Mouse (Mus musculus): ENCODE results near the gene M1ap.
A peak's percentile ranks its signal among the peaks of the same experiment; 100 is the strongest.

Gene M1ap

GRCm38 (mm10) chr6:82934616-82935230 lies 12.0 kb upstream of the M1ap start:
- DNase-seq (ENCODE audit: extremely low spot score) = no peak

- DNase-seq (ENCODE audit: extremely low spot score) = peak; percentile 73
Observed at GRCm38 (mm10) chr6:82939167-82939912, 7.4 kb upstream of the M1ap start, which contains the start of gene Sema4f. TSS of gene Sema4f (minus strand) at chr6:82939769.

GRCm38 (mm10) chr6:82940765-82941164 lies 5.9 kb upstream of the M1ap start:
- no peak for DNase-seq (ENCODE audit: extremely low spot score)

- DNase-seq (ENCODE audit: extremely low spot score) = no peak
Observed at GRCm38 (mm10) chr6:82945750-82946149, 952 bp upstream of the M1ap start.

- DNase-seq (ENCODE audit: extremely low spot score) = no peak
Observed at GRCm38 (mm10) chr6:82956553-82957251, 10.0 kb downstream of the M1ap start.

GRCm38 (mm10) chr6:82961664-82962063 lies 15.0 kb downstream of the M1ap start:
- DNase-seq (ENCODE audit: extremely low spot score) = no peak

- DNase-seq (ENCODE audit: extremely low spot score) = no peak
Observed at GRCm38 (mm10) chr6:82969249-82970084, 22.8 kb downstream of the M1ap start.

- DNase-seq (ENCODE audit: extremely low spot score) = peak; percentile 67
Observed at GRCm38 (mm10) chr6:82971031-82971430, 24.3 kb downstream of the M1ap start.

- peak; percentile 40 for DNase-seq (ENCODE audit: extremely low spot score)
Observed at GRCm38 (mm10) chr6:82987411-82987971, 40.8 kb downstream of the M1ap start.

GRCm38 (mm10) chr6:82993696-82994095 lies 47.0 kb downstream of the M1ap start:
- no peak for DNase-seq (ENCODE audit: extremely low spot score)

GRCm38 (mm10) chr6:82994372-82994771 lies 47.7 kb downstream of the M1ap start:
- no peak for DNase-seq (ENCODE audit: extremely low spot score)

GRCm38 (mm10) chr6:82996740-82997315 lies 50.1 kb downstream of the M1ap start:
- DNase-seq (ENCODE audit: extremely low spot score) = peak; percentile 92

GRCm38 (mm10) chr6:82997511-82998102 lies 50.9 kb downstream of the M1ap start:
- DNase-seq (ENCODE audit: extremely low spot score) = peak; percentile 5

- no peak for DNase-seq (ENCODE audit: extremely low spot score)
Observed at GRCm38 (mm10) chr6:82998326-82998725, 51.6 kb downstream of the M1ap start.

- no peak for DNase-seq (ENCODE audit: extremely low spot score)
Observed at GRCm38 (mm10) chr6:82999986-83000385, 53.3 kb downstream of the M1ap start.

- no peak for DNase-seq (ENCODE audit: extremely low spot score)
Observed at GRCm38 (mm10) chr6:83003082-83003481, 56.4 kb downstream of the M1ap start.

- DNase-seq (ENCODE audit: extremely low spot score) = no peak
Observed at GRCm38 (mm10) chr6:83003850-83004249, 57.1 kb downstream of the M1ap start.

GRCm38 (mm10) chr6:83004309-83004708 lies 57.6 kb downstream of the M1ap start:
- DNase-seq (ENCODE audit: extremely low spot score) = no peak

- no peak for DNase-seq (ENCODE audit: extremely low spot score)
Observed at GRCm38 (mm10) chr6:83004872-83005271, 58.2 kb downstream of the M1ap start.

- DNase-seq (ENCODE audit: extremely low spot score) = no peak
Observed at GRCm38 (mm10) chr6:83005444-83006011, 58.8 kb downstream of the M1ap start.

All from embryo, embryonic 9.5 days (tissue).